ENCODE assay signal across 21 mouse cellular contexts in the genomic region with DNA sequence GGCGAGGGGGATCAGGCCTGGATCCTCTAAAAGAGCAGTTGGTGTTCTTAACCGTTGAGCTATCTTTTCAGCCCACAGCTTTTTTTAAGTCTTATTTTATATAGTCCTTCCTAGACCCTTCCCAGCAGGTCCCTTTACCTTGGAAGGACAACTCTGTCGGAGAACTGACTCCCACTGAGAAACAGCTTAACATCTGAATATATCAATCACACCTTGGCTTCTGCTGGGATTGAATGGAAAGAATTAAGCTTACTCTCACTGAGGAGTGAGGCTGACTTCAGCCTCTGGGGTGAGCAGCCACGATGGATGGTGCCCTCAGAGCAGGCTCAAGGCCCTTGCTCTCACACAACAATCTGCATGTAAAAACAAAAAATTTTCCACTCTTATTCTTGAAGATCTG.
A peak's percentile ranks its signal among the peaks of the same experiment; 100 is the strongest.
DNase-seq lines count a peak whose midpoint lies in the region.
"Had no signal": no experiment of that assay in that cellular context is flagged by ENCODE, and none has a peak within 500 bp of the region (broad histone marks: within the 10 kb centered on the region; RNA-seq: fewer than 3 reads in every experiment).

No protein-coding gene starts in this region.

- no peaks in the 10 kb centered on the region for H3K27me3 ChIP-seq in heart, embryonic 10.5 days (ENCODE audit: insufficient read depth, poor library complexity, severe bottlenecking)
- H3K27me3 ChIP-seq: embryonic facial prominence, embryonic 12.5 days; forebrain, embryonic 13.5 days; forebrain, embryonic 15.5 days; Patski had no signal

- H3K9me3 ChIP-seq in heart, embryonic 10.5 days = no peaks in the 10 kb centered on the region
- H3K9me3 ChIP-seq: embryonic facial prominence, embryonic 10.5 days; embryonic facial prominence, embryonic 12.5 days; forebrain, embryonic 13.5 days; forebrain, embryonic 15.5 days; G1E had no signal

- H3K36me3 ChIP-seq in heart, embryonic 10.5 days = peaks cover 33% of the 10 kb centered on the region
- H3K36me3 ChIP-seq: forebrain, embryonic 15.5 days; G1E had no signal

- H3K4me3 ChIP-seq in heart, embryonic 10.5 days = no peak overlapping the region
- H3K4me3 ChIP-seq: embryonic facial prominence, embryonic 10.5 days; embryonic facial prominence, embryonic 12.5 days; forebrain, embryonic 13.5 days; forebrain, embryonic 15.5 days had no signal

- no peak overlapping the region for H3K27ac ChIP-seq in heart, embryonic 10.5 days
- H3K27ac ChIP-seq: embryonic facial prominence, embryonic 10.5 days; embryonic facial prominence, embryonic 12.5 days; forebrain, embryonic 13.5 days; forebrain, embryonic 15.5 days had no signal

- DNase-seq in adrenal gland, adult 8-10 months = peak; percentile 30
- no peak for DNase-seq in adrenal gland, postnatal 10 days
- DNase-seq in heart, embryonic 10.5 days (ENCODE audit: low spot score) = peak; percentile 7
- DNase-seq in heart, postnatal 4 days = no peak
- peak; percentile 57 for DNase-seq in ES-CJ7 (ENCODE audit: low read depth, low spot score)
- DNase-seq in R1 (ENCODE audit: low read depth, low spot score) = peak; percentile 75
- DNase-seq in neural tube, embryonic 10.5 days (ENCODE audit: extremely low spot score, low spot score) = no peak
- DNase-seq in kidney, postnatal 14 days = no peak
- DNase-seq: adrenal gland, postnatal 14 days; cerebellum, adult 11-12 months; cerebellum, adult 2 months; cerebellum, adult 9-10 months; cerebellum, postnatal 10 days; cerebellum, postnatal 25 days; forebrain, postnatal 0 days had no signal

- H3K4me1 ChIP-seq in heart, embryonic 10.5 days = peaks cover 30% of the 10 kb centered on the region
- H3K4me1 ChIP-seq: forebrain, embryonic 13.5 days; forebrain, embryonic 15.5 days had no signal

- WGBS in heart, embryonic 10.5 days = 55% methylated on average over 4 of the region's 4 CpGs

Comparison
In these comparisons a context has a peak if more than half of its experiments do, and no peak if none do; other contexts are left out.
1. DNase-seq: peak in adrenal gland, adult 8-10 months (single experiment), heart, embryonic 10.5 days (single experiment), ES-CJ7 (single experiment) and R1 (single experiment); none in adrenal gland, postnatal 10 days (single experiment), heart, postnatal 4 days (single experiment), neural tube, embryonic 10.5 days (single experiment) and kidney, postnatal 14 days (single experiment).